Mouse (Mus musculus): Measurements from ENCODE around the gene Tmem117.

DNA sequence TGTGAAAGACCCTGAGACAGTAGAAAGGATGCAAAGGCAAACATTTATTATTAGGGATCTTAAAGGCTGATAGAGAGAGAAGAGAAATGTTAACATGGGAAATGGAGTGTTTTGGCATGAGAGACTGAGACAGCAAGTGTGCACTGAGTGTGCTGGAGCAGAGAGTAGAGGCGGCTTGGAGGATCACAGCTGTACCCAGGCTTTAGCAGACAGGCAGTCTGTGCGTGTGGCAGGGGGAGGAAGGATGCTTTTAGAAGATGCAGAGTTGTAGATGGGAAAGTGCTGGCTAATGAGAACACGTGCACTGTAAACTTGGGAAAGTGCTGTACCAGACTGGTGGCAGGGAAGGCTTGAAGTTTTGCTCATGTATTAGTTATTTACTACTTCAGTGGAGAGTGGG lies 301.7 kb downstream of the Tmem117 start:
- TF ChIP-seq POLR2A (IDR thresholded peaks at IDR 0.05; ENCODE audit: borderline replicate concordance, low read depth, low read length) (no peak), CTCF (IDR thresholded peaks at IDR 0.05; ENCODE audit: low read depth, low read length) (no peak)

Measured in bone marrow macrophage, adult 2 months (primary cell).